Mouse (Mus musculus): Measurements from ENCODE around the gene Myt1l.

GRCm38 (mm10) chr12:29944650-29945049 lies 416.5 kb downstream of the Myt1l start:
- TF ChIP-seq POLR2A (IDR thresholded peaks at IDR 0.05; ENCODE audit: borderline replicate concordance, extremely low read depth, insufficient read depth, insufficient read length, poor library complexity, severe bottlenecking) (no peak), CTCF (IDR thresholded peaks at IDR 0.05; ENCODE audit: borderline replicate concordance, extremely low read depth, insufficient read depth, insufficient read length) (no peak)

Data from brain, embryonic 14.5 days (tissue).